11 mouse cellular contexts compared by ENCODE assay signal in the genomic region with DNA sequence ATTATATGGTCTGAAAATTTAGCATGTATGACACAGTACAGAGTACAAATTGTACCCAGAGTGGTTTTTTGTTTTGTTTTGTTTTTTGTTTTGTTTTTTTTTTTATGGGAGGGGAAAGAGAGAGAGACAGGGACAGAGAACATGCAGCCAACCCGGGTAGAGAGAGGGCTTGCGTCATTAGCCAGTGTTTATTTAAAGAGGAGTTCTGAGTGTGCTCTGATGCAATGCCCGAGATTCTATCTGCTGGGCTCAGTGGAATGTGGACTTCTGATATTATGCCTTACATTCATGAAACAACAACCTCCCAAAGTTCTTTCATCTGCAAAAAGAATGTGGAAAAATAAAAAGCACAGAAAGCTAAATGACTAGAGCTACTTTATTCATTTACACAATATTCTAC. TPM values are rescaled to one million over a fixed set of nuclear protein-coding genes. Genes with fewer than 3 reads are reported as not detected.
A peak's percentile ranks its signal among the peaks of the same experiment; 100 is the strongest.
DNase-seq lines count a peak whose midpoint lies in the region; ATAC-seq and TF ChIP-seq lines count a peak whose summit lies in the region.
"Had no signal": no experiment of that assay in that cellular context is flagged by ENCODE, and none has a peak within 500 bp of the region (broad histone marks: within the 10 kb centered on the region; RNA-seq: fewer than 3 reads in every experiment).

No protein-coding gene starts in this region.

- peak; percentile 51; the same call in 1 of the 2 replicates for ATAC-seq in liver, embryonic 14.5 days (ENCODE audit: insufficient read depth)
- ATAC-seq in liver, embryonic 11.5 days (replicated peaks; ENCODE audit: low FRiP score), result no peak
- ATAC-seq in liver, embryonic 15.5 days (ENCODE audit: insufficient read depth), result peak; percentile 66
- ATAC-seq in monocyte, adult 5-6 weeks (replicated peaks; ENCODE audit: insufficient number of reproducible peaks, low FRiP score, low TSS enrichment, poor library complexity, severe bottlenecking), result peak; percentile 71; the same call in 1 of the 2 replicates

- WGBS in liver, embryonic 14.5 days (ENCODE audit: insufficient replicate concordance), result 16% methylated on average over 3 of the region's 3 CpGs
- 23% methylated on average over 3 of the region's 3 CpGs for WGBS in liver, embryonic 11.5 days
- 20% methylated on average over 3 of the region's 3 CpGs for WGBS in liver, embryonic 15.5 days (ENCODE audit: insufficient replicate concordance)

- H3K4me2 ChIP-seq in liver, embryonic 14.5 days (ENCODE audit: low read depth), result no peak overlapping the region
- no peak overlapping the region for H3K4me2 ChIP-seq in liver, embryonic 11.5 days
- H3K4me2 ChIP-seq in liver, embryonic 15.5 days, result no peak overlapping the region
- H3K4me2 ChIP-seq: embryonic facial prominence, embryonic 13.5 days; forebrain, embryonic 12.5 days had no signal

- no peaks in the 10 kb centered on the region for H3K27me3 ChIP-seq in liver, embryonic 14.5 days (ENCODE audit: control insufficient read depth, insufficient read depth, low read length)
- no peaks in the 10 kb centered on the region for H3K27me3 ChIP-seq in liver, embryonic 11.5 days (replicated peaks; ENCODE audit: control insufficient read depth, insufficient read depth, low read length)
- no peaks in the 10 kb centered on the region for H3K27me3 ChIP-seq in liver, embryonic 15.5 days
- H3K27me3 ChIP-seq: embryonic facial prominence, embryonic 13.5 days; forebrain, embryonic 12.5 days had no signal

- DNase-seq in heart, adult 8-10 months (ENCODE audit: low spot score), result peak; percentile 61
- no peak for DNase-seq in heart, postnatal 25 days (ENCODE audit: low spot score)
- no peak for DNase-seq in liver, embryonic 14.5 days (ENCODE audit: low read depth in 3 of 3, low spot score in 3 of 3)
- DNase-seq in liver, embryonic 11.5 days (ENCODE audit: low spot score), result no peak
- DNase-seq in embryo, embryonic 10 days (ENCODE audit: low spot score), result no peak
- DNase-seq in adrenal gland, postnatal 4 days (ENCODE audit: low spot score in 2 of 2), result no peak
- DNase-seq: cerebellum, postnatal 10 days had no signal

- TF ChIP-seq EP300 in liver, embryonic 14.5 days (IDR thresholded peaks at IDR 0.05; ENCODE audit: low read depth), result no peak

- no peak for TF ChIP-seq CTCF in liver, embryonic 14.5 days (IDR thresholded peaks at IDR 0.05; ENCODE audit: low read depth)

- H3K9me3 ChIP-seq in liver, embryonic 14.5 days (ENCODE audit: control insufficient read depth, low read length), result no peaks in the 10 kb centered on the region
- no peaks in the 10 kb centered on the region for H3K9me3 ChIP-seq in liver, embryonic 11.5 days (ENCODE audit: control insufficient read depth, low read length)
- no peaks in the 10 kb centered on the region for H3K9me3 ChIP-seq in liver, embryonic 15.5 days (replicated peaks)
- H3K9me3 ChIP-seq: embryonic facial prominence, embryonic 13.5 days; forebrain, embryonic 12.5 days had no signal

- intact Hi-C loops in heart, postnatal 25 days (cut with DNase I), result no loop called here

- H3K4me3 ChIP-seq in liver, embryonic 14.5 days (ENCODE audit: insufficient read depth in 1 of 2, low read depth in 2 of 2, low read length in 2 of 2), result no peak overlapping the region
- no peak overlapping the region for H3K4me3 ChIP-seq in liver, embryonic 11.5 days (ENCODE audit: low read depth, low read length)
- H3K4me3 ChIP-seq in liver, embryonic 15.5 days (replicated peaks), result no peak overlapping the region
- H3K4me3 ChIP-seq: embryonic facial prominence, embryonic 13.5 days; forebrain, embryonic 12.5 days had no signal

- no peak overlapping the region for H3K9ac ChIP-seq in liver, embryonic 14.5 days (replicated peaks)
- H3K9ac ChIP-seq in liver, embryonic 11.5 days (ENCODE audit: low read depth, low read length), result no peak overlapping the region
- no peak overlapping the region for H3K9ac ChIP-seq in liver, embryonic 15.5 days
- H3K9ac ChIP-seq: embryonic facial prominence, embryonic 13.5 days; forebrain, embryonic 12.5 days had no signal

- H3K36me3 ChIP-seq in liver, embryonic 14.5 days (replicated peaks; ENCODE audit: control insufficient read depth, insufficient read depth, low read depth), result no peaks in the 10 kb centered on the region
- H3K36me3 ChIP-seq in liver, embryonic 11.5 days (ENCODE audit: control insufficient read depth, insufficient read depth, low read length), result no peaks in the 10 kb centered on the region
- no peaks in the 10 kb centered on the region for H3K36me3 ChIP-seq in liver, embryonic 15.5 days (replicated peaks)
- H3K36me3 ChIP-seq: embryonic facial prominence, embryonic 13.5 days; forebrain, embryonic 12.5 days had no signal

- peaks cover 0 to 17% of the 10 kb centered on the region in 2 experiments; a peak in 2 of 4 replicates for H3K4me1 ChIP-seq in liver, embryonic 14.5 days (replicated peaks; ENCODE audit: control insufficient read depth in 2 of 2, insufficient read depth in 2 of 2, low read length in 1 of 2)
- peaks cover 14% of the 10 kb centered on the region for H3K4me1 ChIP-seq in liver, embryonic 11.5 days (replicated peaks; ENCODE audit: control insufficient read depth, insufficient read depth, low read length)
- H3K4me1 ChIP-seq in liver, embryonic 15.5 days (replicated peaks), result peaks cover 50% of the 10 kb centered on the region

- H3K27ac ChIP-seq in liver, embryonic 14.5 days, result no peak overlapping the region
- H3K27ac ChIP-seq in liver, embryonic 11.5 days (ENCODE audit: low read depth, low read length), result no peak overlapping the region
- H3K27ac ChIP-seq in liver, embryonic 15.5 days (replicated peaks), result no peak overlapping the region
- H3K27ac ChIP-seq: embryonic facial prominence, embryonic 13.5 days; forebrain, embryonic 12.5 days had no signal

RNA-seq across cellular contexts. Expression of gene Clip1, which starts 9.2 kb away (rescaled TPM):
- 100 to 1,000 TPM; 213 to 261 (median 228) TPM for total RNA-seq in heart, adult 8-10 months (2022)
- 100 to 1,000 TPM; 135 to 152 TPM for total RNA-seq in heart, postnatal 25 days (2021)
- 3.9 and 6.1 TPM in 2 replicates for polyA plus RNA-seq in liver, embryonic 14.5 days (2012; rRNA removed)
- polyA plus RNA-seq in liver, embryonic 14.5 days (2014; fragmentation: Nextera tagmentation; extraction: Ambion mirVana), result 6.6 and 9.1 TPM in 2 replicates
- polyA plus RNA-seq in liver, embryonic 11.5 days (2014; fragmentation: Nextera tagmentation; extraction: Ambion mirVana), result 22.8 and 27.6 TPM in 2 replicates
- polyA plus RNA-seq in liver, embryonic 15.5 days (2015; fragmentation: Nextera tagmentation; extraction: Ambion mirVana), result 10.8 and 11.9 TPM in 2 replicates
- 187 to 211 TPM (median 206 TPM) in 3 replicates for total RNA-seq in monocyte, adult 5-6 weeks (2017)
- 10 to 100 TPM; 61.1 to 69.9 TPM for total RNA-seq in adrenal gland, postnatal 4 days (2021)

RNA-seq across cellular contexts. Expression of gene Zcchc8, which starts 45.7 kb away (rescaled TPM):
- total RNA-seq in heart, adult 8-10 months (2022), result 10 to 100 TPM; 18.3 to 22.5 (median 20.3) TPM
- total RNA-seq in heart, postnatal 25 days (2021), result 10 to 100 TPM; 23.2 to 25.1 TPM
- polyA plus RNA-seq in liver, embryonic 14.5 days (2012; rRNA removed), result 22.7 and 24.2 TPM in 2 replicates
- polyA plus RNA-seq in liver, embryonic 14.5 days (2014; fragmentation: Nextera tagmentation; extraction: Ambion mirVana), result 30.0 and 33.5 TPM in 2 replicates
- polyA plus RNA-seq in liver, embryonic 11.5 days (2014; fragmentation: Nextera tagmentation; extraction: Ambion mirVana), result 89.3 and 92.1 TPM in 2 replicates
- 25.6 and 28.6 TPM in 2 replicates for polyA plus RNA-seq in liver, embryonic 15.5 days (2015; fragmentation: Nextera tagmentation; extraction: Ambion mirVana)
- total RNA-seq in monocyte, adult 5-6 weeks (2017), result 85.0 to 187 TPM (median 163 TPM) in 3 replicates
- 10 to 100 TPM; 63.1 to 69.9 TPM for total RNA-seq in adrenal gland, postnatal 4 days (2021)
